ENCODE assay signal across 24 mouse cellular contexts in genomic region chr1:105050584-105051363, GRCm38 (mm10).
DNase-seq lines count a peak whose midpoint lies in the region; ATAC-seq and TF ChIP-seq lines count a peak whose summit lies in the region.
"Had no signal": no experiment of that assay in that cellular context is flagged by ENCODE, and none has a peak within 500 bp of the region (broad histone marks: within the 10 kb centered on the region; RNA-seq: fewer than 3 reads in every experiment).

No protein-coding gene starts in this region.

- ATAC-seq in hindbrain, embryonic 13.5 days (ENCODE audit: low FRiP score): peak; percentile 81; the same call in 1 of the 2 replicates
- no peak for ATAC-seq in hindbrain, embryonic 11.5 days (ENCODE audit: low FRiP score)
- peak; percentile 65 for ATAC-seq in hindbrain, embryonic 14.5 days (ENCODE audit: low FRiP score)
- peak; percentile 64 for ATAC-seq in midbrain, embryonic 16.5 days
- ATAC-seq: intestine, postnatal 0 days; liver, embryonic 12.5 days had no signal

- no peak overlapping the region for H3K9ac ChIP-seq in hindbrain, embryonic 13.5 days
- H3K9ac ChIP-seq in hindbrain, embryonic 11.5 days (ENCODE audit: low read depth, low read length): no peak overlapping the region
- no peak overlapping the region for H3K9ac ChIP-seq in hindbrain, embryonic 14.5 days
- H3K9ac ChIP-seq in midbrain, embryonic 16.5 days (ENCODE audit: low read depth, low read length): no peak overlapping the region
- H3K9ac ChIP-seq: limb, embryonic 12.5 days; liver, embryonic 12.5 days; midbrain, embryonic 12.5 days had no signal

- no peaks in the 10 kb centered on the region for H3K36me3 ChIP-seq in hindbrain, embryonic 13.5 days
- no peaks in the 10 kb centered on the region for H3K36me3 ChIP-seq in hindbrain, embryonic 11.5 days (ENCODE audit: control insufficient read depth, insufficient read depth, low read length)
- H3K36me3 ChIP-seq in hindbrain, embryonic 14.5 days (replicated peaks; ENCODE audit: control insufficient read depth, insufficient read depth): no peaks in the 10 kb centered on the region
- H3K36me3 ChIP-seq in midbrain, embryonic 16.5 days (ENCODE audit: control insufficient read depth, insufficient read depth, low read length): no peaks in the 10 kb centered on the region
- H3K36me3 ChIP-seq: forebrain, embryonic 10.5 days; limb, embryonic 12.5 days; liver, embryonic 12.5 days; midbrain, embryonic 12.5 days had no signal

- H3K27ac ChIP-seq in hindbrain, embryonic 13.5 days: no peak overlapping the region
- no peak overlapping the region for H3K27ac ChIP-seq in hindbrain, embryonic 11.5 days (ENCODE audit: low read depth, low read length)
- H3K27ac ChIP-seq in hindbrain, embryonic 14.5 days: peak overlapping the region; percentile 1; the same call in 1 of the 2 replicates
- H3K27ac ChIP-seq in midbrain, embryonic 16.5 days (ENCODE audit: low read length): no peak overlapping the region
- H3K27ac ChIP-seq: forebrain, embryonic 10.5 days; layer of hippocampus, adult 2 months; limb, embryonic 12.5 days; liver, embryonic 12.5 days; midbrain, embryonic 12.5 days had no signal

- TF ChIP-seq CTCF in brain, embryonic 14.5 days (IDR thresholded peaks at IDR 0.05; ENCODE audit: borderline replicate concordance, extremely low read depth, insufficient read depth, insufficient read length): no peak

- no peak overlapping the region for H3K4me2 ChIP-seq in hindbrain, embryonic 13.5 days
- H3K4me2 ChIP-seq in hindbrain, embryonic 11.5 days (replicated peaks; ENCODE audit: low read depth, low read length): no peak overlapping the region
- H3K4me2 ChIP-seq in hindbrain, embryonic 14.5 days (replicated peaks): no peak overlapping the region
- H3K4me2 ChIP-seq in midbrain, embryonic 16.5 days (ENCODE audit: low read length): no peak overlapping the region
- H3K4me2 ChIP-seq: heart, embryonic 11.5 days; limb, embryonic 12.5 days; liver, embryonic 12.5 days; midbrain, embryonic 12.5 days had no signal

- H3K4me3 ChIP-seq in hindbrain, embryonic 13.5 days: no peak overlapping the region
- no peak overlapping the region for H3K4me3 ChIP-seq in hindbrain, embryonic 11.5 days (ENCODE audit: low read depth, low read length)
- no peak overlapping the region for H3K4me3 ChIP-seq in hindbrain, embryonic 14.5 days (replicated peaks; ENCODE audit: low read length)
- no peak overlapping the region for H3K4me3 ChIP-seq in midbrain, embryonic 16.5 days (ENCODE audit: low read depth, low read length)
- H3K4me3 ChIP-seq: forebrain, embryonic 10.5 days; layer of hippocampus, adult 2 months; limb, embryonic 12.5 days; liver, embryonic 12.5 days; midbrain, embryonic 12.5 days had no signal

- WGBS in hindbrain, embryonic 13.5 days: 61% methylated on average over 10 of the region's 10 CpGs
- WGBS in hindbrain, embryonic 11.5 days: 78% methylated on average over 10 of the region's 10 CpGs
- 53% methylated on average over 10 of the region's 10 CpGs for WGBS in hindbrain, embryonic 14.5 days
- WGBS in midbrain, embryonic 16.5 days: 49% methylated on average over 10 of the region's 10 CpGs

- no peaks in the 10 kb centered on the region for H3K27me3 ChIP-seq in hindbrain, embryonic 13.5 days
- no peaks in the 10 kb centered on the region for H3K27me3 ChIP-seq in hindbrain, embryonic 11.5 days (ENCODE audit: control insufficient read depth, insufficient read depth, low read length)
- no peaks in the 10 kb centered on the region for H3K27me3 ChIP-seq in hindbrain, embryonic 14.5 days (ENCODE audit: control insufficient read depth, insufficient read depth, low read length)
- no peaks in the 10 kb centered on the region for H3K27me3 ChIP-seq in midbrain, embryonic 16.5 days (ENCODE audit: control insufficient read depth, insufficient read depth, low read depth, low read length)
- H3K27me3 ChIP-seq: limb, embryonic 12.5 days; liver, embryonic 12.5 days; midbrain, embryonic 12.5 days had no signal

- no peak for TF ChIP-seq POLR2A in brain, embryonic 14.5 days (IDR thresholded peaks at IDR 0.05; ENCODE audit: borderline replicate concordance, extremely low read depth, insufficient read depth, insufficient read length, poor library complexity, severe bottlenecking)

- H3K4me1 ChIP-seq in hindbrain, embryonic 13.5 days (replicated peaks): no peaks in the 10 kb centered on the region; the same call in 1 of the 2 replicates
- H3K4me1 ChIP-seq in hindbrain, embryonic 11.5 days (replicated peaks; ENCODE audit: control insufficient read depth, insufficient read depth, low read length): no peaks in the 10 kb centered on the region
- H3K4me1 ChIP-seq in hindbrain, embryonic 14.5 days (replicated peaks; ENCODE audit: control insufficient read depth, insufficient read depth, low read length): no peaks in the 10 kb centered on the region
- H3K4me1 ChIP-seq in midbrain, embryonic 16.5 days (ENCODE audit: control insufficient read depth, insufficient read depth, low read length): no peaks in the 10 kb centered on the region
- H3K4me1 ChIP-seq: forebrain, embryonic 10.5 days; limb, embryonic 12.5 days; liver, embryonic 12.5 days; midbrain, embryonic 12.5 days had no signal

- H3K9me3 ChIP-seq in hindbrain, embryonic 13.5 days: no peaks in the 10 kb centered on the region
- no peaks in the 10 kb centered on the region for H3K9me3 ChIP-seq in hindbrain, embryonic 11.5 days (ENCODE audit: control insufficient read depth, low read length)
- H3K9me3 ChIP-seq in hindbrain, embryonic 14.5 days (ENCODE audit: control insufficient read depth, low read length): no peaks in the 10 kb centered on the region
- H3K9me3 ChIP-seq in midbrain, embryonic 16.5 days (replicated peaks; ENCODE audit: control insufficient read depth, low read length, poor library complexity, severe bottlenecking): no peaks in the 10 kb centered on the region
- H3K9me3 ChIP-seq: forebrain, embryonic 10.5 days; limb, embryonic 12.5 days; liver, embryonic 12.5 days; midbrain, embryonic 12.5 days had no signal

- DNase-seq in hindbrain, embryonic 11.5 days (ENCODE audit: low spot score): no peak
- peak; percentile 54 for DNase-seq in brain, embryonic 14.5 days (ENCODE audit: low read depth)
- DNase-seq in hindbrain, embryonic 14.5 days (ENCODE audit: low spot score): peak; percentile 35
- no peak for DNase-seq in T-cell, adult 2 months (ENCODE audit: low spot score)
- no peak for DNase-seq in liver
- DNase-seq: adrenal gland, postnatal 14 days; cerebellum, adult 9-10 months; gastrocnemius, postnatal 14 days; heart, adult 11 months; kidney, postnatal 25 days; layer of hippocampus, postnatal 36 days; lung, adult 18-20 months; lung, postnatal 10 days; right cerebral cortex, postnatal 25 days; thymus, postnatal 25 days had no signal

Comparison
In these comparisons a context has a peak if more than half of its experiments do, and no peak if none do; other contexts are left out.
1. DNase-seq: peak in brain, embryonic 14.5 days (single experiment) and hindbrain, embryonic 14.5 days (single experiment); none in hindbrain, embryonic 11.5 days (single experiment), T-cell, adult 2 months (single experiment) and liver (single experiment).